Mouse (Mus musculus): ENCODE results near the gene Olfr1309.
"Not testable (repeated sequence)": the region's sequence is repeated elsewhere in the genome, so short reads cannot be mapped to it uniquely, and the experiment has no call there.

Olfr1309 gene

GRCm38 (mm10) chr2:111990181-111990580 lies at the start of gene Olfr1309:
Olfr1309 (minus strand) TSS chr2:111990281.
- no peak for DNase-seq (ENCODE audit: low read depth)

GRCm38 (mm10) chr2:112026971-112027370 lies 36.9 kb upstream of the Olfr1309 start:
- not testable (repeated sequence) for DNase-seq (ENCODE audit: low read depth)

- DNase-seq (ENCODE audit: low read depth): no peak
Measured at GRCm38 (mm10) chr2:112024312-112024711, 34.2 kb upstream of the Olfr1309 start, which contains the start of gene Olfr1311. Olfr1311 (minus strand) TSS chr2:112024412.

- no peak for DNase-seq (ENCODE audit: low read depth)
Measured at GRCm38 (mm10) chr2:112014900-112015299, 24.8 kb upstream of the Olfr1309 start.

DNA sequence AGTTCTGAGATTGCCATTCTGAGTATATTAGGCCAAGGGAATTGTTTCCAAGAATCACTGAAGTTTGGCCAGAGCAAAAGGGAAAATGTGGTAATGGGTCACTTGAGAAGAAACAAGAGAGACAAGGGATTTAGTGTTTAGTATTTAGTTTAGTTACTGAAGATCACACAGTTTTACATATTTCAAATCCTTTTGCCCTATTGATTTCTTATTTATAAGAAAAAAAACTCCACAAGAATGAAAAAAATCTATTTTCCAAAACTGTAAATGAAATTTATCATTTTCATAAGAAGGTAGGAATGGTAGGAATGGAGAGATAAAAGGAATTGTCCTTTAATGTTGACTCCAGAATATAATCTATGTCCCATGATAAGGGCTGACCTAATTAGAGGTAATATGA lies 22.5 kb upstream of the Olfr1309 start, which contains the start of gene Olfr1310:
TSS of gene Olfr1310 (minus strand) at position 101 of the 400 bp plus-strand sequence.
- no peak for DNase-seq (ENCODE audit: low read depth)

DNA sequence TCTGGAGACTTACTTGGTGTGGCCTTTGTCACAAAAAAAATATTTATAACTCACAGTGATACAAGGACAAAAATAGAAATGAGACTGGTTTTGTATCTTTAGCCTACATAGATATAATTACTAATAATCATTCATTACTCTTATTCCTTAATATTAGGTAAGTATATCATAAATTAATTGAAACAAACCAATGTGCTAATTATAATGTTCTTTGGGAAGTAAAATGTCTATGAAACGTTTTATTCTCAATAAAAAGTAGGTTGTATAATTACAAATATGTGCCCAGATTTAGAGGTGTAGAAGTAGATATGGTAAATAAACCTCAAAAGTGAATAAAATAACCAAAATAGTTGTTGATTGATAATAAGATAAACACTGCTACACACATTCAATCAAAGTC lies 25.2 kb downstream of the Olfr1309 start, which contains the start of gene Olfr1308:
TSS of gene Olfr1308 (minus strand) at position 101 of the 400 bp plus-strand sequence.
- DNase-seq (ENCODE audit: low read depth): no peak

DNA sequence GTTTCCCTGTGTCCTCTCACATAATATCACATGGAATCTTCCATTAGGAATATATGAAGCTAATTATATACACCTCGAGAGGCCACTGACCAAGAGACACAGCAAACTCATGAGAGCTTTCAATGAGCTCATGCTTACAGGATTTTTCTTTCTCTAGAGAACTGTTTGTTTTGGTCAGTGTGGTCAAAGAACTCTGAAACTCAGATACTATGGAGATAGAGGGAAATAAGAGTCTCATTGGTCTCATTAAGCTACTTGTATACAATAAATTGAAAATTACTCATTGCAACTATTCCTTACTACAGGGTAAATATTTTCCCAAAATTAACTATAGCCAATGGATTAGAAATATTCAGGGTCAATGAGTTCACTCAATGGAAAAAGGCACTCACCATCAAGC lies 40.7 kb downstream of the Olfr1309 start, which contains the start of gene Olfr1307:
TSS of gene Olfr1307 (minus strand) at position 101 of the 400 bp plus-strand sequence.
- no peak for DNase-seq (ENCODE audit: low read depth)
